Mouse (Mus musculus) forebrain, embryonic 14.5 days (tissue): ENCODE data around the gene Ints3. TPM values are rescaled to one million over a fixed set of nuclear protein-coding genes. Genes with fewer than 3 reads are reported as not detected.

Experiments used
- ATAC-seq: fragments of 200-750 bp; cut with Nextera tagmentation; 2 replicates; pipeline ENCODE4 v1.8.0; 2017; ENCODE audit warnings: mild to moderate bottlenecking, moderate library complexity
- DNase-seq: peaks from one replicate; pipeline ENCODE4 v3.0.0-alpha.2; 2015; ENCODE audit warnings: low spot score
- H3K27ac ChIP-seq: fragments of 300-500 bp; sonication (generic); 2 replicates; pipeline ENCODE4 v1.5.1; 2014; ENCODE audit warnings: low read depth, mild to moderate bottlenecking, control low read depth, low read length, moderate library complexity
- H3K27me3 ChIP-seq: fragments of 300-500 bp; sonication (generic); replicated peaks from 2 replicates; pipeline ENCODE4 v1.6.1; 2014; ENCODE audit warnings: low read length, control low read depth, mixed read lengths; ENCODE audit not compliant: control insufficient read depth, insufficient read depth
- H3K36me3 ChIP-seq: fragments of 300-500 bp; sonication (generic); 2 replicates; pipeline ENCODE4 v1.6.1; 2014; ENCODE audit warnings: low read length, control low read depth; ENCODE audit not compliant: control insufficient read depth, insufficient read depth
- H3K4me1 ChIP-seq: fragments of 300-500 bp; sonication (generic); 2 replicates; pipeline ENCODE4 v1.6.1; 2014; ENCODE audit warnings: antibody characterized with exemption, low read length, control low read depth; ENCODE audit not compliant: control insufficient read depth, insufficient read depth
- H3K4me2 ChIP-seq: fragments of 300-500 bp; sonication (generic); 2 replicates; pipeline ENCODE4 v1.6.1; 2014; ENCODE audit warnings: mild to moderate bottlenecking, control low read depth, low read length
- H3K4me3 ChIP-seq: fragments of 300-500 bp; sonication (generic); 2 replicates; pipeline ENCODE4 v1.5.1; 2014; ENCODE audit warnings: low read depth, low read length, control low read depth
- H3K9ac ChIP-seq: fragments of 300-500 bp; sonication (generic); 2 replicates; pipeline ENCODE4 v1.6.1; 2014; ENCODE audit warnings: mild to moderate bottlenecking, low read length, control low read depth, moderate library complexity
- H3K9me3 ChIP-seq: fragments of 300-500 bp; sonication (generic); replicated peaks from 2 replicates; pipeline ENCODE4 v1.6.1; 2016; ENCODE audit warnings: low read length, control low read depth, mixed read lengths; ENCODE audit not compliant: control insufficient read depth
- WGBS: fragments of 180-500 bp; shearing (Covaris S2); extraction: QIAGEN DNeasy Blood & Tissue Kit; methylation state at CpG from one replicate; pipeline ENCODE4 v1.1.7; 2014; 5-methylcytosine and 5-hydroxymethylcytosine counted together
- polyA plus RNA-seq: library from polyadenylated mRNA; unstranded; fragments of >200 nt; fragmentation: Nextera tagmentation; extraction: Ambion mirVana; gene quantifications from 2 replicates; pipeline ENCODE4 v1.2.1, GENCODE M21; 2014

Gene Ints3
- polyA plus RNA-seq: 20.7 and 25.3 TPM in 2 replicates

DNA sequence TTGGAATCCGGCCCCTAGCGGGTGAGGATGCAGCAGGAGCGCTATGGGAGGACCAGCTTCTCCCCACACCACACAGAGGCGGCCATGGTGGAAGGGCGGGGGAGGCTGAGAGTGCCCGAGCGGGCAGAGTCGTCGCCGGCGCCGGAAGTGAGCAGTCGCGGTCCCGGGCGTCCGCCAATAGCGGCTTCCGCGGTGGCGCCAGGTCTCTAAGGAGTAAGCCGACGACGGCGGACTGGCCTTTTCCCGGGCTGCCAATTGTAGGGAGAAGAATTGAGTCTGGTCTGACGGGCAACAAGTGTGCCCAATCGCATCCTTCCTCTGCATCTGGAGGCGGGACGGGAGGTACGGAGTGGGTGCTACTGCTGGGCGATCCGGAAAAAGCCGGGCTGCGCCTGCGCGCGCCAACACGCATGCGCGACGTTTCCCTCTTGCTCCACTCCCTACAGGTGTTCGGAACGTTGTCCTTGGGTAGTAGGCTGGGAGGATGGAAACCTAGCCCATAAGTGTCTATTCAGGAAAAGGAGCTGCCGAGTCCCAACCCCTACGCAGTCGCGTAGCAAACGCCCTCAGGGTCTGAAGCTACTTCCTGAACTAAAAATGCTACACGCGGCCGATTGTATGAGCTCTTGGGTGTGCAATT, at the start of gene Ints3:
Gene Ints3, minus strand, starts transcription at position 242 of the 640 bp plus-strand sequence.
- Histone ChIP-seq H3K27ac (peak within 1 kb of the TSS; percentile 95), H3K4me2 (peak within 1 kb of the TSS; percentile 99), H3K9ac (peak within 1 kb of the TSS; percentile 94), H3K36me3 (peaks cover 4% of the 10 kb centered on the region; the same call in 1 of the 2 replicates), H3K4me1 (peaks cover 19% of the 10 kb centered on the region), H3K9me3 (no peaks in the 10 kb centered on the region), H3K4me3 (peak within 1 kb of the TSS; percentile 73), H3K27me3 (no peaks in the 10 kb centered on the region)
- DNase-seq (peak; percentile 100), ATAC-seq (peak; percentile 99)
- WGBS: under 1% methylated on average over 52 of the region's 52 CpGs

DNA sequence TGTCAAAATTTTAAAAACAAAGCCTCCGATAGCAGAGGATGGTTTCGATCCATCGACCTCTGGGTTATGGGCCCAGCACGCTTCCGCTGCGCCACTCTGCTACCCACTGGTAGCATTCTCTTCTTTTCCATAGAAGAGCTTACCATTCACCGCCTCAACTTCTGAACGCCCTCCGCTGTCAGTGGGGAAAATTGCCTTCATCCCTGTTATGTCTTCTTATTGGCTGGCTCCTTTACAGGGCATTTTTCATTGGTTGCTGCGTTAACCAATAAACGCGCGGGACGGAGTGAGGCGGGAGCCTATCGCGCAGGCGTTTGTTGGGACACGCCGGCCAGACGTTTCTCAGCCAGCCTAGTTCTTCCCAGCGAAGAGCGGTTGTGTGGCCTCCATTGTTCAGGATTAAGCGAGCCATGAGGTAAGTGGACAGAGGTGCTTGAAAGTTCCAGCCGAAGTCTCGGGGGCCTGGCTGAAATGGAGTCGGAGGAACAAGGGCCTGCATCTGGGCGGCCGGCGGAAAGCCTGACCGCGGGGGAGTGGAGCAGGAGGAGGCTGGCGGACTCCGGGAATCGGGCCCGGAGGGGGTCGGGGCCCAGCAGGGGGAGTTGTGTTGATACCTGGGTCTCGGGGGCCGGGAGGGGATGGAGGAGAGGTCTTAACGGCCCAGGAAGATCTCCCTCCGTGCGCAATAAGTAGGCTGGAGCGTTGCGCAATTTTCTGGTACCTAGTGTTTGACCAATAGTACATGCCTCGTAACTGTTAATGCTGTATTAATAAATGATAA, 42.6 kb upstream of the Ints3 start, which contains the start of gene Ilf2:
Gene Ilf2, plus strand, starts transcription at position 296 of the 781 bp plus-strand sequence.
- DNase-seq (peak; percentile 99), ATAC-seq (peak; percentile 99)
- H3K4me3 ChIP-seq: peak within 1 kb of the TSS; percentile 91
- H3K27me3 ChIP-seq: no peaks in the 10 kb centered on the region
- peak within 1 kb of the TSS; percentile 96 for H3K27ac ChIP-seq
- no peaks in the 10 kb centered on the region for H3K9me3 ChIP-seq
- H3K36me3 ChIP-seq: peaks cover 31% of the 10 kb centered on the region
- peaks cover 5% of the 10 kb centered on the region for H3K4me1 ChIP-seq
- under 1% methylated on average over 41 of the region's 45 CpGs for WGBS
- H3K4me2 ChIP-seq: peak within 1 kb of the TSS; percentile 77
- peak within 1 kb of the TSS; percentile 95 for H3K9ac ChIP-seq

DNA sequence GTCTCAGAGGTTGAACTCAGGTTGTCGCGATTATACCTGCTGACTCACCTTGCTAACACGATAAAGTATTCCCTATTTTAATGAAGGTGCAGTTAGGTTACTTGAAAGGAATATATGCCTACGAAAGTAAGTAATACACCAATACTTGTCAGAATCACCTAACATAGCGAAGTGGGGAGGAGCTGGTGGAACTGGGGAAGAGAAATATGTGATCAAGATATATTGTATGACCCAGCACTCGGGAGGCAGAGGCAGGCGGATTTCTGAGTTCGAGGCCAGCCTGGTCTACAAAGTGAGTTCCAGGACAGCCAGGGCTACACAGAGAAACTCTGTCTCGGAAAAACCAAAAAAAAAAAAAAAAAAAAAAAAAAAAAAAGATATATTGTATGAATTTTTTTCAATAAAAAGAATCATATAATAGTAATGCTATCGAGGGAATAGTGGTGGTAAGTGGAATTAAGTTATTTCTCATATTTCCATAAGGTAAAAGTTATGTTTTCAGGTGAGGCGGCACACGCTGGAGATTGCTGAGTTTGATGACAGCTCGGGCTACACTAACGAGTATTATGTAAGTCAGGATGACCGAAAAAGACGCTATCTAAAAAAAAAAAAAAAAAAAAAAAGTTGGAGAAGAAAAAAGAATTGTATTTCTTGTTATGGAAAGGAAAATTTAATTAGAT, 41.9 kb upstream of the Ints3 start:
- Histone ChIP-seq H3K9ac (no peak overlapping the region), H3K4me2 (peak overlapping the region; percentile 40; the same call in 1 of the 2 replicates), H3K4me1 (peaks cover 5% of the 10 kb centered on the region), H3K27me3 (no peaks in the 10 kb centered on the region), H3K27ac (no peak overlapping the region), H3K9me3 (no peaks in the 10 kb centered on the region), H3K4me3 (peak overlapping the region; percentile 24), H3K36me3 (peaks cover 24% of the 10 kb centered on the region)
- 40% methylated on average over 15 of the region's 16 CpGs for WGBS
- ATAC-seq (peak; percentile 27), DNase-seq (no peak)

DNA sequence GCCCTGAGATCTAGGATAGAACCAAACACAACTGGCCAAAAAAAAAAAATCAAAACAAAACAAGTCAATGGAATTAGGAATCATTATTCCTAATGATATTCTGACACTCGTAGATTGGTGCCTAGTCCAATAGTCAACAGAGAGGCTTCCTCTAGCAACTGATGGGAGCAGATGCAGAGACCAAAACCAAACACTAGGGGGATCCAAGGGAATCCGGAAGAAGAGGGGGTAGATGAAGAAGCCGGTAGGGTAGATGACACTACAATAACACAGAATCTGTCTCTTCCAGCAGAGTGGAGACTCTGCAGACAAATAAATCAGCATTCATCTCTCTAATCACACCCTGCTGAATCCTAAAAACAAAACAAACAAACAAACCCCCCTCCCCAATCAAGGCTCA, 38.8 kb upstream of the Ints3 start:
- ATAC-seq (no peak), DNase-seq (peak; percentile 29)
- no peaks in the 10 kb centered on the region for H3K27me3 ChIP-seq
- no peak overlapping the region for H3K27ac ChIP-seq
- H3K4me3 ChIP-seq: no peak overlapping the region
- H3K4me1 ChIP-seq: peaks cover 3% of the 10 kb centered on the region
- H3K9ac ChIP-seq: no peak overlapping the region
- H3K9me3 ChIP-seq: no peaks in the 10 kb centered on the region
- 31% methylated on average over 3 of the region's 3 CpGs for WGBS
- no peak overlapping the region for H3K4me2 ChIP-seq
- H3K36me3 ChIP-seq: no peaks in the 10 kb centered on the region

DNA sequence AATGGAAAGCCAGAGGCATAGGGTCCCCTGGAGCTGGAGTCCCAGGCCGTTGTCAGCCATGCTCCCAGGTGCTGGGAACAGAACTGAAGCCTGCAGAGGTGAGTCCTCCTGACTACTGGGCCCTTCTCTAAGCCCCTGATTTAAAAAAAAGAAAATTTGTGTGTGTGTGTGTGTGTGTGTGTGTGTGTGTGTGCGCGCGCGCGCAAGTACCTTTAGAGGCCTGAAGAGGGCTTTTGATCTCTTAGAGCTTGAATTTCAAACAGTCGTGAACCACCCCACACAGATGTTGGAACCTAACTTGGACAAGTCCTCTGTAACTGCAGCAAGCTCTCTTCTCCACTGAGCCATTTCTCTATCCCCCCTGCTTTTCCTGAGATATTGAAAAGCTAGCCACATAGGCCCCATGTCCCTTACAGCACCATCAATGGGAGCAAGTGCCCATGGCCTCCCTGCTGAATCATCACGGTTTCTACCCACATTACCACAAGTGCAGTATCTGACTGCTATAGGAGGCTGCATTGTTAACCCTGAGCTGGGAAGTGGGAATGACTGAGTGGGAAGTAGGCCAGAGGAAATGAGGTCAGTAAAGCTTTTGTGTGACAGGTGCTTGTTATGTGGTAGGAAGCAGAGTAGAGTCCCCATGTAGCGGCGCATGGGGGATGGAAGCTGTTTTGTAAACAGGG, 34.3 kb upstream of the Ints3 start:
- DNase-seq (no peak), ATAC-seq (no peak)
- peaks cover 6% of the 10 kb centered on the region; the same call in 1 of the 2 replicates for H3K4me1 ChIP-seq
- no peaks in the 10 kb centered on the region for H3K36me3 ChIP-seq
- no peak overlapping the region for H3K27ac ChIP-seq
- H3K4me2 ChIP-seq: no peak overlapping the region
- H3K27me3 ChIP-seq: peaks cover 32% of the 10 kb centered on the region
- H3K9me3 ChIP-seq: no peaks in the 10 kb centered on the region
- no peak overlapping the region for H3K4me3 ChIP-seq
- WGBS: 97% methylated on average over 10 of the region's 10 CpGs
- H3K9ac ChIP-seq: no peak overlapping the region

DNA sequence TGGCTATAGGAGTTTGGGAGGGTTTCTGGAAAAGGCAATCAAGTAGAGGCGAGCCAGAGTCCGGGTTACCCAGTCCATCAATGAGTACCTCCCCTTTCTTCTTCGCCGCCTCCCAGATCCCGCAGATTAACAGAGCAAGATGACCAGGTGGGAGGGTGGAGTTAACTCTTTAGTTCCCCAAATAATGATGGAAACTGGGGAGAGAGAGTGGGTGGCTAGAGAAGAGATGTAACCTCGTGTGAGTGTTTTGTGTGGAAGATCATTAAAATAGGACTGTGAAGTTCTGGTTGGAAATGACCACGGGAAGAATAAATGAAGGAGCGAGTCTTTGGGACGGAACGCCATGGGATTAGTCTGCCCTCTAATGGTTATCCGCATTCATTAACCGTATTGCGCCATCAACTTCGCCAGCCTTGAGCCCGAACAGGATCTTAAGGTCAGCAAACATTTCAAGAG, 32.9 kb upstream of the Ints3 start:
- Histone ChIP-seq H3K9ac (peak overlapping the region; percentile 55; the same call in 1 of the 2 replicates), H3K4me2 (peak overlapping the region; percentile 57), H3K4me3 (peak overlapping the region; percentile 52), H3K4me1 (peaks cover 6% of the 10 kb centered on the region; the same call in 1 of the 2 replicates), H3K9me3 (no peaks in the 10 kb centered on the region), H3K27ac (no peak overlapping the region), H3K36me3 (no peaks in the 10 kb centered on the region), H3K27me3 (peaks cover 37% of the 10 kb centered on the region)
- peak; percentile 81 for DNase-seq
- peak; percentile 53; the same call in 1 of the 2 replicates for ATAC-seq
- under 1% methylated on average over 15 of the region's 15 CpGs for WGBS

DNA sequence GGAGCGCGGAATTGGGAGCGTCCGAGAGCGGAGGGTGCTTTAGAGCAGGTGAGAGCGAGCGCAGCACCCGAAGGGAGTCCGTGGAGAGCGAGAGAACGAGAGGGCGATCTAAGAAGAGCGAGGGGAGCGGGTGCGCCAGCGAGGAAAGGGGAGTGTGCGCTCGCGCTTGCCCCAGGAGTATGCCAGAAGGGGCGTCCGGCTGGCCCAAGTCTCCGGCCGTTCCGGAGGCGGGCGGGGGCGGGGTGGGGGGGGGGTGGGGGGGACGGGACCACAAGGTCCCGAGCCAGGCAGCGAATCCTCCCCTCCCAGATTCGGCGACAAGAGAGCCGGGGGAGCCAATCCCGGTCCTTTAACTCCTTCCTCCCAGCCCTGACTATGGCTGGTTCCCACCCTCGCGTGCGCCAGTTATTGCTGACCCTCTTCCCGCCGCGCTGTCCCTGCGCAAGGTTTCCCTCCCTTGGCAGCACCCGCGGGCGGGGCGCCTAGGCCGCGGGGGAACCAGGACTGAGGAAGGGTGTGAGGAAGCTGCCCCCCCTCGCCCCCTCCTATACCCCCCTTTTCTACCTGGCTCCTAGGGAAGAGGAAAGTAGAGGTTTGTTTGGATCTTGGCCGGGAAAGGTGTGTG, 32.4 kb upstream of the Ints3 start, which contains the start of gene Npr1:
Gene Npr1, minus strand, starts transcription at position 181 of the 625 bp plus-strand sequence.
- Histone ChIP-seq H3K9ac (peak within 1 kb of the TSS; percentile 55), H3K27ac (no peak within 1 kb of the TSS), H3K36me3 (no peaks in the 10 kb centered on the region), H3K27me3 (peaks cover 37% of the 10 kb centered on the region), H3K4me1 (peaks cover 6% of the 10 kb centered on the region; the same call in 1 of the 2 replicates), H3K9me3 (no peaks in the 10 kb centered on the region), H3K4me3 (peak within 1 kb of the TSS; percentile 52), H3K4me2 (peak within 1 kb of the TSS; percentile 57)
- DNase-seq: peak; percentile 21
- WGBS: 0% methylated on average over 25 of the region's 49 CpGs
- ATAC-seq: peak; percentile 66
